Mouse (Mus musculus) cortical plate, adult 2 months (tissue): ENCODE measurements around the gene Olfr33.
A peak's percentile ranks its signal among the peaks of the same experiment; 100 is the strongest.

Source experiments
- CTCF ChIP-seq: fragments of 200-500 bp; IDR thresholded peaks from 2 replicates; pipeline ENCODE4 v1.5.1; 2011; ENCODE audit warnings: mild to moderate bottlenecking, control low read depth, low read length; ENCODE audit not compliant: insufficient read depth; ENCODE audit errors: extremely low read depth
- POLR2A ChIP-seq: fragments of 200-500 bp; IDR thresholded peaks from 2 replicates; pipeline ENCODE4 v1.6.1; 2011; ENCODE audit warnings: mild to moderate bottlenecking, low read length, control low read depth; ENCODE audit not compliant: insufficient read depth; ENCODE audit errors: extremely low read depth

GRCm38 (mm10) chr7:102695358-102696125 is 23.3 kb downstream of the Olfr33 start, which contains the start of gene Olfr557:
- TF ChIP-seq CTCF (peak; percentile 76), POLR2A (no peak)
